Mouse (Mus musculus): ENCODE data around the gene Evc.

GRCm38 (mm10) chr5:37326675-37327074 is 10.0 kb downstream of the Evc start:
- TF ChIP-seq CTCF (IDR thresholded peaks at IDR 0.05; ENCODE audit: borderline replicate concordance, insufficient read depth, low read depth, low read length) (no peak), POLR2A (IDR thresholded peaks at IDR 0.05; ENCODE audit: borderline replicate concordance, insufficient read depth, low read length) (no peak)
